In the genomic region with DNA sequence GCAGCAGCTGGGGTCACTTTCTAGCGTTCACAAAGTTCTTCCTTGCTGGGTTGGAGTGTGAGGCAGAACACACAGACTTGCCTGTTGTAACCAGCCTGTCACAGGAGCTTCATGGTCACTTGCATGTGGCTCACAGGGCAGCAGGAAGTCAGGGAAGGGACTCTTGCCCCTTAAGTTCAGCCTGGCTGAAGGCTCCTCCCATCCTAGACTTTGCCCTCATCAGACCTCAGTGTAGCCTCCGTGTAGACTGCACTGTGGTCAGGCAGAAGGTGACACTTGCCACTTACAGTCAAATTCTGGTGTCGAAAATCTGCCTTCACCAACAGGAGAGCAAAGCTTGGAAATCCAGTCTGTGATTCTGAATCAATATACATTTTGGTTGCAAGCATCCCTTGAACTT, we compare ENCODE assay signal across 31 mouse cellular contexts.
DNase-seq lines count a peak whose midpoint lies in the region; ATAC-seq and TF ChIP-seq lines count a peak whose summit lies in the region.
"Had no signal": no experiment of that assay in that cellular context is flagged by ENCODE, and none has a peak within 500 bp of the region (broad histone marks: within the 10 kb centered on the region; RNA-seq: fewer than 3 reads in every experiment).

No protein-coding gene starts in this region.

- H3K36me3 ChIP-seq in intestine, embryonic 16.5 days (ENCODE audit: control insufficient read depth, insufficient read depth, low read length): no peaks in the 10 kb centered on the region
- no peaks in the 10 kb centered on the region for H3K36me3 ChIP-seq in kidney, adult 2 months (ENCODE audit: control insufficient read depth, insufficient read depth, low read length)
- no peaks in the 10 kb centered on the region for H3K36me3 ChIP-seq in midbrain, embryonic 11.5 days (ENCODE audit: control insufficient read depth, insufficient read depth, low read length)
- H3K36me3 ChIP-seq: embryonic facial prominence, embryonic 10.5 days; embryonic facial prominence, embryonic 15.5 days; forebrain, embryonic 12.5 days; heart, embryonic 10.5 days; heart, embryonic 15.5 days; hindbrain, embryonic 13.5 days; neural tube, embryonic 15.5 days had no signal

- no peak overlapping the region for H3K9ac ChIP-seq in intestine, embryonic 16.5 days (ENCODE audit: low read depth, low read length)
- no peak overlapping the region for H3K9ac ChIP-seq in midbrain, embryonic 11.5 days (ENCODE audit: low read length)
- H3K9ac ChIP-seq: embryonic facial prominence, embryonic 15.5 days; forebrain, embryonic 12.5 days; heart, embryonic 15.5 days; hindbrain, embryonic 13.5 days; liver, embryonic 14.5 days; neural tube, embryonic 15.5 days had no signal

- peak; percentile 92 for ATAC-seq in intestine, embryonic 16.5 days
- ATAC-seq in midbrain, embryonic 11.5 days (ENCODE audit: low FRiP score): no peak
- ATAC-seq: activated CD4-positive, CD25-positive, alpha-beta regulatory T cell, adult 4 months had no signal

- H3K27me3 ChIP-seq in intestine, embryonic 16.5 days (replicated peaks; ENCODE audit: control insufficient read depth, insufficient read depth, low read length): no peaks in the 10 kb centered on the region
- H3K27me3 ChIP-seq in kidney, adult 2 months (replicated peaks; ENCODE audit: control insufficient read depth, insufficient read depth, low read length): no peaks in the 10 kb centered on the region
- 0 out of 2 replicates have a peak, but pooled peaks cover 2% of the 10 kb centered on the region for H3K27me3 ChIP-seq in midbrain, embryonic 11.5 days (ENCODE audit: control insufficient read depth, insufficient read depth, low read length)
- H3K27me3 ChIP-seq: CH12.LX; embryonic facial prominence, embryonic 15.5 days; heart, embryonic 15.5 days had no signal

- no peak for TF ChIP-seq CTCF in kidney, adult 2 months (conservative IDR thresholded peaks at IDR 0.05; ENCODE audit: insufficient read depth, insufficient read length, low read depth, low read length)

- H3K27ac ChIP-seq in intestine, embryonic 16.5 days (ENCODE audit: low read length): no peak overlapping the region
- H3K27ac ChIP-seq in kidney, adult 2 months (ENCODE audit: insufficient read depth, low read depth, low read length): no peak overlapping the region
- no peak overlapping the region for H3K27ac ChIP-seq in midbrain, embryonic 11.5 days (ENCODE audit: low read depth, low read length)
- H3K27ac ChIP-seq: embryonic facial prominence, embryonic 10.5 days; embryonic facial prominence, embryonic 15.5 days; forebrain, embryonic 12.5 days; heart, embryonic 10.5 days; heart, embryonic 15.5 days; hindbrain, embryonic 13.5 days; liver, embryonic 14.5 days; macrophage; neural tube, embryonic 15.5 days had no signal

- H3K4me3 ChIP-seq in intestine, embryonic 16.5 days (ENCODE audit: low read length): no peak overlapping the region
- no peak overlapping the region for H3K4me3 ChIP-seq in kidney, adult 2 months (ENCODE audit: insufficient read depth, low read depth, low read length)
- no peak overlapping the region for H3K4me3 ChIP-seq in midbrain, embryonic 11.5 days (ENCODE audit: low read depth, low read length)
- H3K4me3 ChIP-seq: embryonic facial prominence, embryonic 10.5 days; embryonic facial prominence, embryonic 15.5 days; forebrain, embryonic 12.5 days; heart, embryonic 10.5 days; heart, embryonic 15.5 days; hindbrain, embryonic 13.5 days; neural tube, embryonic 15.5 days had no signal

- no peak for TF ChIP-seq POLR2A in kidney, adult 2 months (IDR thresholded peaks at IDR 0.05; ENCODE audit: low read depth, low read length)

- peak; percentile 72 for DNase-seq in kidney, adult 2 months
- DNase-seq in kidney, postnatal 10 days: peak; percentile 22
- DNase-seq in yolk sac, embryonic 10.5 days (ENCODE audit: low spot score): peak; percentile 49
- DNase-seq in midbrain, embryonic 11.5 days (ENCODE audit: low spot score, missing footprints): no peak
- DNase-seq in cerebellum, adult 9-11 months: no peak
- DNase-seq: adrenal gland, adult 2 months; B cell, adult 2 months; cerebellum, adult 2 months; cerebellum, postnatal 25 days; gastrocnemius, postnatal 14 days; heart, postnatal 36 days; layer of hippocampus, postnatal 36 days; left cerebral cortex, postnatal 4 days; lung, adult 2 months; lung, postnatal 10 days; right cerebral cortex, adult 18-20 months; right cerebral cortex, postnatal 4 days; thymus, adult 2 months; thymus, postnatal 36 days had no signal

- H3K4me2 ChIP-seq in intestine, embryonic 16.5 days (ENCODE audit: low read depth, low read length): no peak overlapping the region
- no peak overlapping the region for H3K4me2 ChIP-seq in midbrain, embryonic 11.5 days
- H3K4me2 ChIP-seq: embryonic facial prominence, embryonic 15.5 days; forebrain, embryonic 12.5 days; heart, embryonic 15.5 days; hindbrain, embryonic 13.5 days; neural tube, embryonic 15.5 days had no signal

- H3K4me1 ChIP-seq in intestine, embryonic 16.5 days (ENCODE audit: control insufficient read depth, insufficient read depth, low read length): no peaks in the 10 kb centered on the region
- no peaks in the 10 kb centered on the region for H3K4me1 ChIP-seq in kidney, adult 2 months (ENCODE audit: control insufficient read depth, insufficient read depth, low read length)
- peaks cover 12% of the 10 kb centered on the region for H3K4me1 ChIP-seq in midbrain, embryonic 11.5 days (ENCODE audit: control insufficient read depth, insufficient read depth, low read length)
- H3K4me1 ChIP-seq: embryonic facial prominence, embryonic 15.5 days; heart, embryonic 15.5 days had no signal

- no peaks in the 10 kb centered on the region for H3K9me3 ChIP-seq in intestine, embryonic 16.5 days (ENCODE audit: control insufficient read depth, low read length)
- H3K9me3 ChIP-seq in midbrain, embryonic 11.5 days (ENCODE audit: control insufficient read depth, low read length): no peaks in the 10 kb centered on the region
- H3K9me3 ChIP-seq: embryonic facial prominence, embryonic 10.5 days; embryonic facial prominence, embryonic 15.5 days; forebrain, embryonic 12.5 days; heart, embryonic 10.5 days; heart, embryonic 15.5 days; hindbrain, embryonic 13.5 days; neural tube, embryonic 15.5 days had no signal

- 66% methylated on average over 3 of the region's 3 CpGs for WGBS in intestine, embryonic 16.5 days
- WGBS in kidney, adult 2 months: 41% methylated on average over 3 of the region's 3 CpGs
- WGBS in midbrain, embryonic 11.5 days: 80% methylated on average over 3 of the region's 3 CpGs

Comparison
In these comparisons a context has a peak if more than half of its experiments do, and no peak if none do; other contexts are left out.
1. DNase-seq: peak in kidney, adult 2 months (single experiment), kidney, postnatal 10 days (single experiment) and yolk sac, embryonic 10.5 days (single experiment); none in midbrain, embryonic 11.5 days (single experiment) and cerebellum, adult 9-11 months (single experiment).